Mouse (Mus musculus) forebrain, embryonic 12.5 days (tissue): ENCODE data around the gene Farsb. TPM values are rescaled to one million over a fixed set of nuclear protein-coding genes. Genes with fewer than 3 reads are reported as not detected.
A peak's percentile ranks its signal among the peaks of the same experiment; 100 is the strongest.
"Not testable (repeated sequence)": the region's sequence is repeated elsewhere in the genome, so short reads cannot be mapped to it uniquely, and the experiment has no call there.

ENCODE experiments used
- ATAC-seq: fragments of 200-750 bp; cut with Nextera tagmentation; 2 replicates; pipeline ENCODE4 v1.8.0; 2017; ENCODE audit warnings: moderate TSS enrichment; ENCODE audit not compliant: low FRiP score
- H3K27ac ChIP-seq: fragments of 300-500 bp; sonication (generic); 2 replicates; pipeline ENCODE4 v1.5.1; 2016; ENCODE audit warnings: mild to moderate bottlenecking
- H3K27me3 ChIP-seq: fragments of 300-500 bp; sonication (generic); 2 replicates; pipeline ENCODE4 v1.6.1; 2016; ENCODE audit warnings: mild to moderate bottlenecking
- H3K36me3 ChIP-seq: fragments of 300-500 bp; sonication (generic); replicated peaks from 2 replicates; pipeline ENCODE4 v1.6.1; 2016; ENCODE audit warnings: mild to moderate bottlenecking
- H3K4me1 ChIP-seq: fragments of 300-500 bp; sonication (generic); 2 replicates; pipeline ENCODE4 v1.6.1; 2016
- H3K4me2 ChIP-seq: fragments of 300-500 bp; sonication (generic); 2 replicates; pipeline ENCODE4 v1.6.1; 2016; ENCODE audit warnings: mild to moderate bottlenecking, moderate library complexity
- H3K4me3 ChIP-seq: fragments of 300-500 bp; sonication (generic); replicated peaks from 2 replicates; pipeline ENCODE4 v1.5.1; 2016; ENCODE audit warnings: mild to moderate bottlenecking
- H3K9ac ChIP-seq: fragments of 300-500 bp; sonication (generic); 2 replicates; pipeline ENCODE4 v1.6.1; 2016; ENCODE audit warnings: mild to moderate bottlenecking
- H3K9me3 ChIP-seq: fragments of 300-500 bp; sonication (generic); 2 replicates; pipeline ENCODE4 v1.6.1; 2016
- WGBS: fragments of 180-500 bp; shearing (Covaris S2); methylation state at CpG from one replicate; pipeline ENCODE4 v1.1.7; 2016; 5-methylcytosine and 5-hydroxymethylcytosine counted together
- polyA plus RNA-seq: library from polyadenylated mRNA; unstranded; fragments of >200 nt; fragmentation: Nextera tagmentation; extraction: Ambion mirVana; gene quantifications from 2 replicates; pipeline ENCODE4 v1.2.1, GENCODE M21; 2016

Gene Farsb
- polyA plus RNA-seq, 1 experiment from 2014 or later = 136 TPM

- Histone ChIP-seq H3K9me3 (no peaks in the 10 kb centered on the region), H3K27me3 (no peaks in the 10 kb centered on the region), H3K36me3 (no peaks in the 10 kb centered on the region), H3K9ac (no peak overlapping the region), H3K27ac (no peak overlapping the region), H3K4me1 (no peaks in the 10 kb centered on the region), H3K4me2 (no peak overlapping the region), H3K4me3 (no peak overlapping the region)
- WGBS = 85% methylated on average over 7 of the region's 7 CpGs
- ATAC-seq = no peak
Measured at GRCm38 (mm10) chr1:78518907-78519306, 30.2 kb upstream of the Farsb start.

GRCm38 (mm10) chr1:78512756-78513155, 24.1 kb upstream of the Farsb start:
- no peak for ATAC-seq
- H3K27me3 ChIP-seq = peaks cover 5% of the 10 kb centered on the region; the same call in 1 of the 2 replicates
- H3K9ac ChIP-seq = no peak overlapping the region
- no peaks in the 10 kb centered on the region for H3K9me3 ChIP-seq
- no peak overlapping the region for H3K4me2 ChIP-seq
- H3K36me3 ChIP-seq = no peaks in the 10 kb centered on the region
- H3K27ac ChIP-seq = no peak overlapping the region
- peaks cover 8% of the 10 kb centered on the region for H3K4me1 ChIP-seq
- WGBS = 74% methylated on average over 8 of the region's 8 CpGs
- H3K4me3 ChIP-seq = no peak overlapping the region

- Histone ChIP-seq H3K9me3 (no peaks in the 10 kb centered on the region), H3K36me3 (no peaks in the 10 kb centered on the region), H3K27ac (no peak within 1 kb of the TSS), H3K4me2 (peak within 1 kb of the TSS; percentile 58), H3K4me1 (peaks cover 8% of the 10 kb centered on the region), H3K27me3 (peaks cover 5% of the 10 kb centered on the region; the same call in 1 of the 2 replicates), H3K4me3 (peak within 1 kb of the TSS; percentile 28), H3K9ac (peak within 1 kb of the TSS; percentile 36)
- ATAC-seq = peak; percentile 57; the same call in 1 of the 2 replicates
- WGBS = 3% methylated on average over 25 of the region's 25 CpGs
Measured at GRCm38 (mm10) chr1:78511621-78512160, 23.0 kb upstream of the Farsb start, which contains the start of gene BC035947. TSS of gene BC035947 (minus strand) at chr1:78512158.

- 61% methylated on average over 5 of the region's 5 CpGs for WGBS
- peak within 1 kb of the TSS; percentile 36 for H3K9ac ChIP-seq
- H3K4me2 ChIP-seq = peak within 1 kb of the TSS; percentile 58
- no peaks in the 10 kb centered on the region for H3K36me3 ChIP-seq
- H3K27ac ChIP-seq = no peak within 1 kb of the TSS
- H3K9me3 ChIP-seq = no peaks in the 10 kb centered on the region
- H3K4me1 ChIP-seq = peaks cover 8% of the 10 kb centered on the region
- no peak for ATAC-seq
- peaks cover 5% of the 10 kb centered on the region; the same call in 1 of the 2 replicates for H3K27me3 ChIP-seq
- H3K4me3 ChIP-seq = peak within 1 kb of the TSS; percentile 28
Measured at GRCm38 (mm10) chr1:78510862-78511261, 22.2 kb upstream of the Farsb start, which contains the start of gene Mogat1. TSS of gene Mogat1 (plus strand) at chr1:78510991.

GRCm38 (mm10) chr1:78507137-78507536, 18.4 kb upstream of the Farsb start:
- Histone ChIP-seq H3K27me3 (peaks cover 5% of the 10 kb centered on the region; the same call in 1 of the 2 replicates), H3K36me3 (no peaks in the 10 kb centered on the region), H3K9me3 (no peaks in the 10 kb centered on the region), H3K9ac (no peak overlapping the region), H3K4me2 (no peak overlapping the region), H3K27ac (no peak overlapping the region), H3K4me1 (peaks cover 8% of the 10 kb centered on the region), H3K4me3 (no peak overlapping the region)
- ATAC-seq = no peak
- 50% methylated on average over 1 of the region's 1 CpGs for WGBS

GRCm38 (mm10) chr1:78502527-78502926, 13.8 kb upstream of the Farsb start:
- Histone ChIP-seq H3K9ac (no peak overlapping the region), H3K4me1 (no peaks in the 10 kb centered on the region), H3K4me2 (no peak overlapping the region), H3K27ac (no peak overlapping the region), H3K4me3 (no peak overlapping the region), H3K36me3 (no peaks in the 10 kb centered on the region), H3K27me3 (no peaks in the 10 kb centered on the region), H3K9me3 (no peaks in the 10 kb centered on the region)
- WGBS = 93% methylated on average over 6 of the region's 6 CpGs
- no peak for ATAC-seq

GRCm38 (mm10) chr1:78501856-78502255, 13.2 kb upstream of the Farsb start:
- not testable (repeated sequence) for H3K9ac ChIP-seq, H3K27ac ChIP-seq, H3K9me3 ChIP-seq, H3K4me3 ChIP-seq, H3K36me3 ChIP-seq, H3K4me2 ChIP-seq, H3K27me3 ChIP-seq, H3K4me1 ChIP-seq, ATAC-seq
- WGBS = 91% methylated on average over 12 of the region's 12 CpGs

- no peak overlapping the region for H3K9ac ChIP-seq
- H3K9me3 ChIP-seq = no peaks in the 10 kb centered on the region
- no peaks in the 10 kb centered on the region for H3K36me3 ChIP-seq
- H3K27me3 ChIP-seq = no peaks in the 10 kb centered on the region
- H3K27ac ChIP-seq = no peak overlapping the region
- ATAC-seq = no peak
- no peaks in the 10 kb centered on the region for H3K4me1 ChIP-seq
- no peak overlapping the region for H3K4me3 ChIP-seq
- WGBS = 94% methylated on average over 16 of the region's 16 CpGs
- H3K4me2 ChIP-seq = no peak overlapping the region
Measured at GRCm38 (mm10) chr1:78501036-78501435, 12.3 kb upstream of the Farsb start.

- no peak for ATAC-seq
- H3K36me3 ChIP-seq = no peaks in the 10 kb centered on the region
- peaks cover 3% of the 10 kb centered on the region; the same call in 1 of the 2 replicates for H3K27me3 ChIP-seq
- 83% methylated on average over 1 of the region's 1 CpGs for WGBS
- no peak overlapping the region for H3K4me3 ChIP-seq
- no peak overlapping the region for H3K9ac ChIP-seq
- H3K4me2 ChIP-seq = no peak overlapping the region
- peaks cover 20% of the 10 kb centered on the region for H3K4me1 ChIP-seq
- no peak overlapping the region for H3K27ac ChIP-seq
- no peaks in the 10 kb centered on the region for H3K9me3 ChIP-seq
Measured at GRCm38 (mm10) chr1:78490143-78490542, 1.4 kb upstream of the Farsb start.

- Histone ChIP-seq H3K27ac (0 out of 2 replicates have a peak overlapping the region, but pooled peaks have one; percentile 36), H3K9me3 (no peaks in the 10 kb centered on the region), H3K27me3 (peaks cover 3% of the 10 kb centered on the region; the same call in 1 of the 2 replicates), H3K4me3 (peak overlapping the region; percentile 96), H3K9ac (peak overlapping the region; percentile 79), H3K36me3 (no peaks in the 10 kb centered on the region), H3K4me1 (peaks cover 20% of the 10 kb centered on the region), H3K4me2 (peak overlapping the region; percentile 90)
- WGBS = under 1% methylated on average over 28 of the region's 28 CpGs
- peak; percentile 40; the same call in 1 of the 2 replicates for ATAC-seq
Measured at GRCm38 (mm10) chr1:78488427-78488751, 308 bp downstream of the Farsb start.

- Histone ChIP-seq H3K27ac (no peak overlapping the region), H3K4me3 (no peak overlapping the region), H3K36me3 (peaks cover 11% of the 10 kb centered on the region; the same call in 1 of the 2 replicates), H3K27me3 (no peaks in the 10 kb centered on the region), H3K9ac (no peak overlapping the region), H3K9me3 (no peaks in the 10 kb centered on the region), H3K4me2 (no peak overlapping the region), H3K4me1 (peaks cover 13% of the 10 kb centered on the region)
- 35% methylated on average over 2 of the region's 2 CpGs for WGBS
- no peak for ATAC-seq
Measured at GRCm38 (mm10) chr1:78484361-78484760, 4.3 kb downstream of the Farsb start.

- ATAC-seq = no peak
- Histone ChIP-seq H3K27me3 (no peaks in the 10 kb centered on the region), H3K9ac (no peak overlapping the region), H3K4me1 (peaks cover 12% of the 10 kb centered on the region), H3K4me2 (no peak overlapping the region), H3K9me3 (no peaks in the 10 kb centered on the region), H3K36me3 (peaks cover 16% of the 10 kb centered on the region), H3K27ac (no peak overlapping the region), H3K4me3 (no peak overlapping the region)
- WGBS = 92% methylated on average over 3 of the region's 3 CpGs
Measured at GRCm38 (mm10) chr1:78483430-78483829, 5.3 kb downstream of the Farsb start.

- Histone ChIP-seq H3K4me2 (no peak overlapping the region), H3K4me3 (no peak overlapping the region), H3K9ac (no peak overlapping the region), H3K4me1 (no peaks in the 10 kb centered on the region), H3K36me3 (peaks cover 37% of the 10 kb centered on the region), H3K9me3 (no peaks in the 10 kb centered on the region), H3K27ac (no peak overlapping the region), H3K27me3 (no peaks in the 10 kb centered on the region)
- WGBS = 97% methylated on average over 5 of the region's 5 CpGs
- ATAC-seq = no peak
Measured at GRCm38 (mm10) chr1:78472441-78472840, 16.3 kb downstream of the Farsb start.
